In the genomic region with DNA sequence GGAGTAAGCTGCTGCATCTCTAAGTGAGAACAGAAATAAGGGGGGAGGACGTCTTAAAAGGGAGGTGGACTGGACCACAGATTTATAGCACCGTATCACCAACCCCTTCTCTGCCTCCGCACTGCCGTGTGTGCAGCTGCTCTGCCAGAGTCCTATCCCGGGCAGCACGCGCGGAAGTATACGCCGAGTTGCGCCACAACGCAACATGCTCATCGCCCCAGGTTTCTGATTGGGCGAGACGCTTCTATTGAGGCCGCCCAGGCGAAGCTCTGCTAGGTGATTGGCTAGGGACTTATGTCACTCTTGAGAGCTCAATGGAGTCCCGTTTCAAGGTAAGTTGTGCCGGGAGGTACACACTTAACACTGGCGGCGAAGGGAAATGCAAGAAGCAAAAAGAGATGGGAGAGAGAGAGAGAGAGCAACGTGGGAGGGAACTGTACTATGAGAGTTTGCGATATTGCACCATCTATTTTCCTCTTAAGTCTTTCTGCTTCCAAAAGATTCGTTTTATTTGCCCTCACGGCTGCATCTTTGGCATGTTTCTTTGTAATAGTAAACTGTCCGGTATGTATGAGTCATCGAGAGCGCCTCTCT, we compare ENCODE assay signal across 8 mouse cellular contexts. TPM values are rescaled to one million over a fixed set of nuclear protein-coding genes. Genes with fewer than 3 reads are reported as not detected.
DNase-seq lines count a peak whose midpoint lies in the region; ATAC-seq and TF ChIP-seq lines count a peak whose summit lies in the region.

No protein-coding gene starts in this region.

- no peak for TF ChIP-seq POLR2A in spleen, adult 2 months (IDR thresholded peaks at IDR 0.05; ENCODE audit: low read depth, low read length)

- no peak for DNase-seq in spleen, adult 2 months (ENCODE audit: low read depth in 1 of 2, low spot score in 2 of 2)
- no peak for DNase-seq in spleen, adult 12 weeks (ENCODE audit: low spot score)
- peak; percentile 69 for DNase-seq in heart, adult 8-10 months (ENCODE audit: low spot score)
- DNase-seq in kidney, adult 18-20 months = peak; percentile 70
- peak; percentile 96 to 97 for DNase-seq in left cerebral cortex, postnatal 36 days (ENCODE audit: low spot score in 2 of 2)
- peak; percentile 99 for DNase-seq in mesoderm, embryonic 11.5 days (ENCODE audit: low read depth, low spot score)
- DNase-seq in right cerebral cortex, postnatal 4 days = peak; percentile 91

- peak overlapping the region; percentile 8; the same call in 1 of the 2 replicates for H3K4me3 ChIP-seq in spleen, adult 2 months (ENCODE audit: extremely low read depth, insufficient read depth, insufficient read length)
- H3K4me3 ChIP-seq in embryonic facial prominence, embryonic 15.5 days (replicated peaks) = peak overlapping the region; percentile 53

- TF ChIP-seq CTCF in spleen, adult 2 months (IDR thresholded peaks at IDR 0.05; ENCODE audit: extremely low read depth, insufficient read depth, insufficient read length, insufficient replicate concordance) = no peak

- H3K4me1 ChIP-seq in spleen, adult 2 months (ENCODE audit: control insufficient read depth, insufficient read depth, insufficient read length) = no peaks in the 10 kb centered on the region; the same call in 1 of the 2 replicates
- H3K4me1 ChIP-seq in embryonic facial prominence, embryonic 15.5 days = peaks cover 26% of the 10 kb centered on the region

- WGBS in spleen, adult 2 months = 3% methylated on average over 28 of the region's 28 CpGs
- WGBS in embryonic facial prominence, embryonic 15.5 days = under 1% methylated on average over 28 of the region's 28 CpGs

- H3K27ac ChIP-seq in spleen, adult 2 months (ENCODE audit: insufficient read depth, low read length) = no peak overlapping the region
- no peak overlapping the region for H3K27ac ChIP-seq in embryonic facial prominence, embryonic 15.5 days (replicated peaks)

- H3K9ac ChIP-seq in embryonic facial prominence, embryonic 15.5 days = peak overlapping the region; percentile 21; the same call in 1 of the 2 replicates

- peaks cover 11% of the 10 kb centered on the region for H3K27me3 ChIP-seq in spleen, adult 2 months (ENCODE audit: control insufficient read depth, insufficient read depth, low read length)
- H3K27me3 ChIP-seq in embryonic facial prominence, embryonic 15.5 days = peaks cover 56% of the 10 kb centered on the region

- no peaks in the 10 kb centered on the region for H3K9me3 ChIP-seq in embryonic facial prominence, embryonic 15.5 days (replicated peaks)

- H3K36me3 ChIP-seq in spleen, adult 2 months (ENCODE audit: control insufficient read depth, insufficient read depth, low read length) = no peaks in the 10 kb centered on the region
- no peaks in the 10 kb centered on the region for H3K36me3 ChIP-seq in embryonic facial prominence, embryonic 15.5 days

- peak overlapping the region; percentile 63 for H3K4me2 ChIP-seq in embryonic facial prominence, embryonic 15.5 days (replicated peaks)

- intact Hi-C loops in left cerebral cortex, postnatal 36 days (cut with DNase I) = loop anchor here (10.0 kb wide), 2 partner anchors 292 to 1958 kb away; a partner anchor contains a TSS

- peak; percentile 94 for ATAC-seq in embryonic facial prominence, embryonic 15.5 days (ENCODE audit: insufficient number of reproducible peaks, low FRiP score, low TSS enrichment, low read depth)

RNA-seq across cellular contexts. Expression of a gene that starts 24.2 kb away (rescaled TPM):
- not detected in 2 replicates for polyA plus RNA-seq in spleen, adult 2 months (2012; rRNA removed)
- polyA plus RNA-seq in embryonic facial prominence, embryonic 15.5 days (2015; fragmentation: Nextera tagmentation; extraction: Ambion mirVana) = 3.6 and 4.4 TPM in 2 replicates
- total RNA-seq in heart, adult 8-10 months (2022) = 1 to 10 TPM in 1 of 4 experiments, under 1 TPM in 3; 0.32 to 1.7 (median 0.99) TPM
- total RNA-seq in left cerebral cortex, postnatal 36 days (2021) = 100 to 1,000 TPM; 101 to 115 TPM

Comparison
In these comparisons a context has a peak if more than half of its experiments do, and no peak if none do; other contexts are left out.
1. DNase-seq: peak in heart, adult 8-10 months (single experiment), kidney, adult 18-20 months (single experiment), left cerebral cortex, postnatal 36 days (2 of 2), mesoderm, embryonic 11.5 days (single experiment) and right cerebral cortex, postnatal 4 days (single experiment); none in spleen, adult 2 months (0 of 2) and spleen, adult 12 weeks (single experiment).
2. RNA of a gene that starts 24.2 kb away (total RNA-seq): 101 to 115 TPM in left cerebral cortex, postnatal 36 days; 0.32 to 1.7 TPM in heart, adult 8-10 months; every median in the first group is over 10 times any median in the second.